Mouse (Mus musculus) heart, embryonic 12.5 days (tissue): Measurements from ENCODE around the gene Tnf. TPM values are rescaled to one million over a fixed set of nuclear protein-coding genes. Genes with fewer than 3 reads are reported as not detected.

Experiments
- microRNA-seq: library from miRNA; unstranded; fragments of <30 nt; microRNA quantifications from one replicate; pipeline ENCODE4, GENCODE M21; 2017
- polyA plus RNA-seq: library from polyadenylated mRNA; unstranded; fragments of >200 nt; fragmentation: Nextera tagmentation; extraction: Ambion mirVana; gene quantifications from 2 replicates; pipeline ENCODE4 v1.2.1, GENCODE M21; 2016

The Tnf gene
- polyA plus RNA-seq, 1 experiment from 2014 or later: not detected

Small RNAs within 50 kb of the gene (microRNA-seq; reads per million reads assigned to microRNA genes)
- not detected for gene Mir6973a
- not detected for gene Mir6974
- gene Mir6975: 1.9 reads per million
- gene Mir8094: not detected

Other genes with a start within 250 kb of the Tnf start
- 0.12 and 0.13 TPM in 2 replicates for gene Hspa1b, start 242.8 kb downstream of the Tnf start, polyA plus RNA-seq
- not detected in 2 replicates for gene Gm20481, start 232.1 kb downstream of the Tnf start, polyA plus RNA-seq
- gene Hspa1a, start 229.9 kb downstream of the Tnf start, polyA plus RNA-seq: 6.2 and 6.4 TPM in 2 replicates
- gene Hspa1l, start 229.3 kb downstream of the Tnf start, polyA plus RNA-seq: 2.9 and 3.1 TPM in 2 replicates
- gene Lsm2, start 220.1 kb downstream of the Tnf start, polyA plus RNA-seq: 143 and 145 TPM in 2 replicates
- 82.6 TPM in 2 replicates for gene Vars, start 201.0 kb downstream of the Tnf start, polyA plus RNA-seq
- gene Vwa7, start 185.4 kb downstream of the Tnf start, polyA plus RNA-seq: 0.32 and 0.37 TPM in 2 replicates
- gene Sapcd1, start 174.0 kb downstream of the Tnf start, polyA plus RNA-seq: 2.4 and 2.6 TPM in 2 replicates
- 3.5 and 4.9 TPM in 2 replicates for gene Msh5, start 155.3 kb downstream of the Tnf start, polyA plus RNA-seq
- 349 and 354 TPM in 2 replicates for gene Clic1, start 152.0 kb downstream of the Tnf start, polyA plus RNA-seq
- gene Ddah2, start 143.0 kb downstream of the Tnf start, polyA plus RNA-seq: 192 and 205 TPM in 2 replicates
- gene Ly6g6c, start 136.6 kb downstream of the Tnf start, polyA plus RNA-seq: 0.27 TPM in 1 of 2 replicates, not detected in the other
- 1.2 and 2.0 TPM in 2 replicates for gene Mpig6b, start 135.8 kb downstream of the Tnf start, polyA plus RNA-seq
- 0.24 and 0.40 TPM in 2 replicates for gene Ly6g6e, start 125.1 kb downstream of the Tnf start, polyA plus RNA-seq
- 1.8 and 2.2 TPM in 2 replicates for gene Ly6g6d, start 123.9 kb downstream of the Tnf start, polyA plus RNA-seq
- gene Ly6g6f, start 116.4 kb downstream of the Tnf start, polyA plus RNA-seq: 1.1 and 1.5 TPM in 2 replicates
- 58.9 and 65.1 TPM in 2 replicates for gene Abhd16a, start 112.7 kb downstream of the Tnf start, polyA plus RNA-seq
- gene Ly6g5c, start 93.7 kb downstream of the Tnf start, polyA plus RNA-seq: not detected in 2 replicates
- 0.32 and 0.38 TPM in 2 replicates for gene Ly6g5b, start 86.6 kb downstream of the Tnf start, polyA plus RNA-seq
- gene Gpank1, start 80.6 kb downstream of the Tnf start, polyA plus RNA-seq: 11.1 and 15.1 TPM in 2 replicates
- 190 and 207 TPM in 2 replicates for gene Csnk2b, start 80.0 kb downstream of the Tnf start, polyA plus RNA-seq
- 8.6 and 8.7 TPM in 2 replicates for gene D17H6S53E, start 75.6 kb downstream of the Tnf start, polyA plus RNA-seq
- 1.3 and 8.3 TPM in 2 replicates for gene Apom, start 70.0 kb downstream of the Tnf start, polyA plus RNA-seq
- 56.1 and 61.6 TPM in 2 replicates for gene Bag6, start 66.8 kb downstream of the Tnf start, polyA plus RNA-seq
- 132 and 148 TPM in 2 replicates for gene Prrc2a, start 37.1 kb downstream of the Tnf start, polyA plus RNA-seq
- 4.3 and 4.4 TPM in 2 replicates for gene Aif1, start 25.9 kb downstream of the Tnf start, polyA plus RNA-seq
- 3.3 and 5.2 TPM in 2 replicates for gene Lst1, start 13.6 kb downstream of the Tnf start, polyA plus RNA-seq
- gene Ltb, start 7.6 kb downstream of the Tnf start, polyA plus RNA-seq: 0.14 and 0.31 TPM in 2 replicates
- gene Lta, start 3.3 kb upstream of the Tnf start, polyA plus RNA-seq: not detected in 2 replicates
- gene Gm16181, start 18.8 kb upstream of the Tnf start, polyA plus RNA-seq: 0.55 TPM in 1 of 2 replicates, not detected in the other
- 10.0 and 12.5 TPM in 2 replicates for gene Atp6v1g2, start 31.7 kb upstream of the Tnf start, polyA plus RNA-seq
- 9.0 and 9.8 TPM in 2 replicates for gene Nfkbil1, start 33.8 kb upstream of the Tnf start, polyA plus RNA-seq
- gene Ddx39b, start 39.7 kb upstream of the Tnf start, polyA plus RNA-seq: 282 and 285 TPM in 2 replicates
- 30.2 and 32.8 TPM in 2 replicates for gene H2-D1, start 60.7 kb upstream of the Tnf start, polyA plus RNA-seq
- 0.08 and 0.14 TPM in 2 replicates for gene H2-Q1, start 118.4 kb upstream of the Tnf start, polyA plus RNA-seq
- gene H2-Q2, start 140.2 kb upstream of the Tnf start, polyA plus RNA-seq: 4.1 and 5.0 TPM in 2 replicates
- gene H2-Q4, start 177.6 kb upstream of the Tnf start, polyA plus RNA-seq: 1.9 and 2.5 TPM in 2 replicates
- gene H2-Q6, start 222.8 kb upstream of the Tnf start, polyA plus RNA-seq: 0.57 TPM in 1 of 2 replicates, not detected in the other
- gene H2-Q7, start 237.1 kb upstream of the Tnf start, polyA plus RNA-seq: 0.83 and 1.0 TPM in 2 replicates